Mouse (Mus musculus) forebrain, postnatal 0 days (tissue): ENCODE measurements around the gene Cela2a. TPM values are rescaled to one million over a fixed set of nuclear protein-coding genes. Genes with fewer than 3 reads are reported as not detected.

Experiments
- ATAC-seq: fragments of 200-750 bp; cut with Nextera tagmentation; 2 replicates; pipeline ENCODE4 v1.8.0; 2017; ENCODE audit warnings: mild to moderate bottlenecking, moderate library complexity
- DNase-seq: peaks from one replicate; pipeline ENCODE4 v3.0.0-alpha.2; 2015
- H3K27ac ChIP-seq: fragments of 300-500 bp; sonication (generic); 2 replicates; pipeline ENCODE4 v1.5.1; 2014; ENCODE audit warnings: low read depth, mild to moderate bottlenecking, antibody characterized with exemption, low read length, moderate library complexity, mixed read lengths
- H3K27me3 ChIP-seq: fragments of 300-500 bp; sonication (generic); 2 replicates; pipeline ENCODE4 v1.6.1; 2014; ENCODE audit warnings: mild to moderate bottlenecking, low read length, mixed read lengths; ENCODE audit not compliant: insufficient read depth
- H3K36me3 ChIP-seq: fragments of 300-500 bp; sonication (generic); 2 replicates; pipeline ENCODE4 v1.6.1; 2014; ENCODE audit warnings: mild to moderate bottlenecking, moderate library complexity; ENCODE audit not compliant: insufficient read depth
- H3K4me1 ChIP-seq: fragments of 300-500 bp; sonication (generic); 2 replicates; pipeline ENCODE4 v1.6.1; 2014; ENCODE audit warnings: antibody characterized with exemption; ENCODE audit not compliant: insufficient read depth
- H3K4me2 ChIP-seq: fragments of 300-500 bp; sonication (generic); 2 replicates; pipeline ENCODE4 v1.6.1; 2014; ENCODE audit warnings: low read depth, mild to moderate bottlenecking, moderate library complexity
- H3K4me3 ChIP-seq: fragments of 300-500 bp; sonication (generic); 2 replicates; pipeline ENCODE4 v1.5.1; 2014; ENCODE audit warnings: low read depth, low read length, mixed read lengths
- H3K9ac ChIP-seq: fragments of 300-500 bp; sonication (generic); 2 replicates; pipeline ENCODE4 v1.6.1; 2014; ENCODE audit warnings: mild to moderate bottlenecking
- H3K9me3 ChIP-seq: fragments of 300-500 bp; sonication (generic); 2 replicates; pipeline ENCODE4 v1.6.1; 2016; ENCODE audit warnings: low read length
- CTCF ChIP-seq: sonication (generic); IDR thresholded peaks from 2 replicates; pipeline ENCODE4 v1.5.1; 2016; ENCODE audit warnings: antibody characterized with exemption, control low read depth, low read depth
- WGBS: fragments of 180-500 bp; shearing (Covaris S2); extraction: QIAGEN DNeasy Blood & Tissue Kit; methylation state at CpG from one replicate; pipeline ENCODE4 v1.1.7; 2014; 5-methylcytosine and 5-hydroxymethylcytosine counted together
- polyA plus RNA-seq: library from polyadenylated mRNA; unstranded; fragments of >200 nt; fragmentation: Nextera tagmentation; extraction: Ambion mirVana; gene quantifications from 2 replicates; pipeline ENCODE4 v1.2.1, GENCODE M21; 2015
- total RNA-seq: library from RNA; depleted of rRNA; stranded (reverse); fragments of >200 nt; gene quantifications from 2 replicates; pipeline ENCODE4 v1.2.3, GENCODE M21; 2014

Gene Cela2a
- total and polyA plus RNA-seq, 2 experiments from 2014 or later: 0.39 TPM; not detected in 1

DNA sequence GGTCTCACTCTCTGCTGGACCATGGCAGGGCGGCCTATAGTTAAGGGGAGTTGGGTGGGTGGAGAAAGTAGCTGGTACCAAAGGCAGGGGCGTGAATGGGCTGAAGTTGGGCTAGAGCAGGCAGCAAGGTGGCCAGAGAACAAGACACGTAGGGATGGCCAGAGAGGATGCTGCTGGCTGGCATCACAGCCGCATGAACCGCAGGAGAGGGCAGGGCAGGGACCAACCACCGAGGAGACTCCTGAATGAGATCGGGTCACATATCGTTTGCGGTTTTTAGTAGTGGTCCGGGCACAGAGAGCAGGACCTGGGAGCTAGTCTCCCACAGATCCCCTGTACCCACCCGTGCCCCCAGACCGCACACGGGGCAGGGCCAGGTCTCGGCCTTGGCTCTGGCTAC lies 33.4 kb upstream of the Cela2a start:
- ATAC-seq: no peak
- Histone ChIP-seq H3K4me1 (no peaks in the 10 kb centered on the region), H3K4me3 (no peak overlapping the region), H3K9me3 (no peaks in the 10 kb centered on the region), H3K27me3 (no peaks in the 10 kb centered on the region), H3K9ac (no peak overlapping the region), H3K27ac (no peak overlapping the region), H3K4me2 (no peak overlapping the region), H3K36me3 (peaks cover 11% of the 10 kb centered on the region)
- no peak for TF ChIP-seq CTCF
- 97% methylated on average over 14 of the region's 14 CpGs for WGBS
- DNase-seq: no peak

DNA sequence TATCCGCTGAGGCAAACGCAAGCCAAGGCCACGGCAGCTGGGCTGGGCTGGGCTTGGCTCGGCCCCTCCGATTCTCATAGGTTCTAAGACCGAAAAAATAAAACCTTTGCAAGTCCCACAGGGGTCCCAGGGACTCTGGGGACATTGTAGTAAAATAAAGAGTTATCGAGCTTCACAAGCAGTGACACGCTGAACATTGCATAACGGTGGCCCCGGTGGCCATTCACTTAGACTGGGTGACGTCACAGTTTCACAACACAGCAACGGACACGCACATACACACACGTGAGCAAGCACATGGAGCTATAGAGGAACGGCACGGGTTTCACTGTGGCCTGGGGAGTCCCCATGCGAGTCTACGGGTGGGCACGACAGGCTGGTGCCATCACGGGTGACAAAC lies 32.5 kb upstream of the Cela2a start:
- Histone ChIP-seq H3K9ac (no peak overlapping the region), H3K27me3 (no peaks in the 10 kb centered on the region), H3K36me3 (peaks cover 11% of the 10 kb centered on the region), H3K4me3 (no peak overlapping the region), H3K4me2 (no peak overlapping the region), H3K9me3 (no peaks in the 10 kb centered on the region), H3K4me1 (no peaks in the 10 kb centered on the region), H3K27ac (no peak overlapping the region)
- ATAC-seq: no peak
- WGBS: 78% methylated on average over 20 of the region's 20 CpGs
- TF ChIP-seq CTCF: no peak
- peak; percentile 11 for DNase-seq

DNA sequence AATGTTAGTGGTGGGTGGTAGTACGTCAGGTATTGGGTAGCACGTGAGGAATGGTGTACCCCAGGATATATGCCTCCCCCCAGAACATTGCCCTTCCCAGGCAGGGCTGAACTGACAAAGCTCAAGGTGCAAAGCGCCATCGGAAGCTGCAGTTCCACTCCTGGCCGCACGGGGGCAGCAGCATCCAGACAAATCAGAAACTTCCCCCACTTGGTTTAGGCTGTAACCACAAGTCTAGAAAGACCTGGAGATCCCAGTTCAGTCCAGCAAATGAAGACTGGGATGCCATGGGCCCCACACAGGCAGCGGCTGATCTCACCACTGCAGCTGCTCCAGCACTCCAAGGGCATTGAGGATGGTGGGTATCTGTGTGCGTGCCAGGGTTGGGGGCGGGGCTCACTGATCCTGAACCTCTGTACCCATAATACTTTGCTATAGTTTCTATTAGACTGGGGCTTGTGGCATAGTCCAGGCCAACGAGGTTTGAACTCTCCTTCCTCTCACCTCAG lies 31.5 kb upstream of the Cela2a start:
- Histone ChIP-seq H3K4me3 (no peak overlapping the region), H3K27ac (no peak overlapping the region), H3K4me1 (no peaks in the 10 kb centered on the region), H3K9me3 (no peaks in the 10 kb centered on the region), H3K4me2 (no peak overlapping the region), H3K36me3 (peaks cover 11% of the 10 kb centered on the region), H3K9ac (no peak overlapping the region), H3K27me3 (no peaks in the 10 kb centered on the region)
- WGBS: 12% methylated on average over 10 of the region's 10 CpGs
- peak; percentile 83 for ATAC-seq
- peak; percentile 98 for TF ChIP-seq CTCF
- DNase-seq: peak; percentile 88

DNA sequence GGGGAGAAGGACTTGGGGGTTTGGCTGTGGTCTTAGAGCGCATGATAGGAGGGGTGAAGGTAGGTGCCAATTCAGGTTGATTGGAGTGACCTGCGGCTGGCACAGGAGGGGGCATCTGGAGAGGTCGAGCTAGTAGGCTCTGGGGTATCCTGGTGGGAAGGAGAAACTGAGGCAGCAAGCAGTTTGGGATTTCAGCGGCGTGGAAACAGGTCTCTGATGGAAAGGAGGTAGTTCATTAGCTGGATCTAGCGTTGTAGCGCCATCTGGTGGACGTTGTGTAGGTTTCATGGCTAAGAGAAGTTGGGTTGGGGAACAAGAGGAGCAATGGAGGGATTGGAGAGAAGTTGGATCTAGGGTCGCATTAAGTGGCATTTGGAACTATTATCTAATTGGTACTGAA lies 27.5 kb upstream of the Cela2a start:
- ATAC-seq: no peak

DNA sequence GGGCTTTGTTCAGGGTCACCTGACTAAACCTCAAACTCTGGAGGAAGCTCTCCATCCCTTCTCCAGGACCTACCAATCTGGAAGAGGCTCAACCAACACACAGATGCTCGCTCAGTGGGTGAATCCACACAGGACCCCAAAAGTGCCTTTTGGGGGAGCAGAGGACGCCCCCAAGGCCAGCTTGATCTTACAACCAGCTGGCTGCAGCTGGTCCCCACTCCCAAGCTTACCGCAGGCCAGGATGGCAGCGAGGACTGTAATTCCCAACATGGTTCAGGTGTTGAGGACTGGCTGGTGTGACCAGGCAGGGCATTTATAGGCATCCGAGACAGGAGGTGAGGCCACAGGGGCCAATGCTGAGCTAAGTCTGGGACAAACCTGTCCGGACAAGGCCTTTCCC lies 20.0 kb upstream of the Cela2a start, which contains the start of gene Ctrc:
Gene Ctrc, minus strand, starts transcription at position 361 of the 400 bp plus-strand sequence.
- H3K9me3 ChIP-seq: no peaks in the 10 kb centered on the region
- H3K27me3 ChIP-seq: no peaks in the 10 kb centered on the region
- no peak within 1 kb of the TSS for H3K4me2 ChIP-seq
- DNase-seq: no peak
- WGBS: 89% methylated on average over 6 of the region's 6 CpGs
- H3K4me1 ChIP-seq: no peaks in the 10 kb centered on the region
- no peak for TF ChIP-seq CTCF
- H3K27ac ChIP-seq: no peak within 1 kb of the TSS
- H3K9ac ChIP-seq: no peak within 1 kb of the TSS
- no peak for ATAC-seq
- H3K36me3 ChIP-seq: no peaks in the 10 kb centered on the region
- H3K4me3 ChIP-seq: no peak within 1 kb of the TSS

More for the DNA sequence above, 27.5 kb upstream of the Cela2a start:
- no peaks in the 10 kb centered on the region for H3K4me1 ChIP-seq
- no peak overlapping the region for H3K4me3 ChIP-seq
- 67% methylated on average over 9 of the region's 9 CpGs for WGBS
- no peaks in the 10 kb centered on the region for H3K9me3 ChIP-seq
- H3K9ac ChIP-seq: no peak overlapping the region
- H3K27ac ChIP-seq: no peak overlapping the region
- TF ChIP-seq CTCF: peak; percentile 85
- H3K27me3 ChIP-seq: no peaks in the 10 kb centered on the region
- peak; percentile 79 for DNase-seq
- no peaks in the 10 kb centered on the region for H3K36me3 ChIP-seq
- no peak overlapping the region for H3K4me2 ChIP-seq

DNA sequence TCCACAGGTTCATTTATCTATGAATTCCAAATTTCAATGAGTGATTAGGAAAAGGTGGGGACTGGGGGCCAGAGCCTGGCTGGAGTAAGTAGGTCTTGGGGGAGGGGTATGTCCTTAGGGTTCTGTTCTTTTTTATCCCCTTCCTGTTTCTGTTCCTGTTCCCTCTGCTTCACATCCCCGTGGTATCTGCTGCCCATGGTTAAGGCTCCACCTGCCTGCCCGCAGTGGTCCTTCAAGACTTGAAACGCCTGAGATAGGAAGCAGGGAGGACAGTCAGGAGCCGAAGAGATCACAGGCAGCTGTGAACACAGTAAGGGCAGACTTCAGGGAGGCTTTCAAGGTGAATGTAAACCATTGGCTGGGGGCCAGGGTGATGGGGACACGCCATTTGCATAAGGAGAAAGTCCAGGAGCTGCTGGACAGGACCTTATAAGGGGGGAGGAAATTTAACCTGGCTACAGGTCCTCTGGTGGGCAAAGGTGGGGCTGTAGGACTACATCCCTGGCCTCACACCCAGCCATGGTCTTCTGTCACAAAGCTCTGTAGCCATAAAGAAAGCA lies 8.7 kb upstream of the Cela2a start:
- Histone ChIP-seq H3K4me2 (no peak overlapping the region), H3K4me1 (no peaks in the 10 kb centered on the region), H3K27ac (no peak overlapping the region), H3K36me3 (no peaks in the 10 kb centered on the region), H3K9me3 (no peaks in the 10 kb centered on the region), H3K4me3 (no peak overlapping the region), H3K27me3 (no peaks in the 10 kb centered on the region), H3K9ac (no peak overlapping the region)
- DNase-seq (no peak), ATAC-seq (no peak)
- 69% methylated on average over 5 of the region's 5 CpGs for WGBS
- TF ChIP-seq CTCF: no peak

DNA sequence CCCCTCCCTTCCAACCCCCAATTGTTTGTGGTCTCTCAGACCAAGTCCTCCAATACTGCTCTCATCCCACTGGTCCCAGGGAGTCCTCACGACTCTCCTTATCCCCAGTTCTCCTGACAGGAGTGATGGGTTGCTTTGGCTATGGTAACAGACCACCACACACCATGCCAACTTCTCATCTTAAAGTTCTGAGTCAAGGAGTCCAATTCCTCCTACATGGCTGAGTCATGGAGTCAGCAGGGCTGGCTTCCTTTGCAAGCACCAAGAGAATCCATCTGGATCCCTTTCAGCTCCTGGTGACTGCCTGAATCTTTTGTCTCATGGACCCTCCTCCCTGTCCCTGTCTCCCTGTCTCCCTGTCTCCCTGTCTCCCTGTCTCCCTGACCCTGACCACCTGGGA lies 8.0 kb upstream of the Cela2a start:
- DNase-seq: no peak
- Histone ChIP-seq H3K4me1 (no peaks in the 10 kb centered on the region), H3K9me3 (no peaks in the 10 kb centered on the region), H3K9ac (no peak overlapping the region), H3K27ac (no peak overlapping the region), H3K4me3 (no peak overlapping the region), H3K27me3 (no peaks in the 10 kb centered on the region), H3K4me2 (no peak overlapping the region), H3K36me3 (no peaks in the 10 kb centered on the region)
- no peak for ATAC-seq
- WGBS: 52% methylated on average over 1 of the region's 1 CpGs
- no peak for TF ChIP-seq CTCF
